Mouse (Mus musculus) cerebellum, adult 2 months (tissue): ENCODE measurements around the gene Gm21985. TPM values are rescaled to one million over a fixed set of nuclear protein-coding genes. Genes with fewer than 3 reads are reported as not detected.

ENCODE experiments used
- DNase-seq, 2 experiments: peaks; one replicate each; pipeline ENCODE4 v3.0.0; 2021
- H3K27ac ChIP-seq: fragments of 200-500 bp; 2 replicates; pipeline ENCODE4 v1.5.1; 2012; ENCODE audit warnings: low read length, control low read depth, inconsistent platforms; ENCODE audit not compliant: insufficient read depth
- H3K27me3 ChIP-seq: fragments of 200-500 bp; 2 replicates; pipeline ENCODE4 v1.6.1; 2012; ENCODE audit warnings: inconsistent platforms, mild to moderate bottlenecking, low read length, moderate library complexity; ENCODE audit not compliant: control insufficient read depth, insufficient read depth
- H3K4me1 ChIP-seq: fragments of 200-500 bp; 2 replicates; pipeline ENCODE4 v1.6.1; 2011; ENCODE audit warnings: low read length; ENCODE audit not compliant: control insufficient read depth, insufficient read depth
- H3K4me3 ChIP-seq: fragments of 200-500 bp; replicated peaks from 2 replicates; pipeline ENCODE3; 2011; ENCODE audit warnings: mild to moderate bottlenecking, low read depth, low read length, control low read depth; ENCODE audit not compliant: insufficient read depth
- CTCF ChIP-seq: fragments of 200-500 bp; IDR thresholded peaks from 2 replicates; pipeline ENCODE4 v1.5.1; 2011; ENCODE audit warnings: low read depth, mild to moderate bottlenecking, control low read depth, low read length, moderate library complexity, borderline replicate concordance; ENCODE audit not compliant: insufficient read depth
- POLR2A ChIP-seq: fragments of 200-500 bp; IDR thresholded peaks from 2 replicates; pipeline ENCODE4 v1.6.1; 2011; ENCODE audit warnings: low read length, control low read depth, borderline replicate concordance; ENCODE audit not compliant: insufficient read depth
- WGBS: fragments of 180-500 bp; shearing (Covaris S2); methylation state at CpG from one replicate; pipeline ENCODE4 v1.1.7; 2018; 5-methylcytosine and 5-hydroxymethylcytosine counted together
- polyA plus RNA-seq: library from polyadenylated mRNA; depleted of rRNA; stranded (reverse); fragments of >200 nt; gene quantifications from 2 replicates; pipeline ENCODE4 v1.2.3, GENCODE M21; 2012

Gm21985 gene
- polyA plus RNA-seq, 1 experiment = not detected

GRCm38 (mm10) chr2:112367222-112367621 is 101.1 kb downstream of the Gm21985 start:
- TF ChIP-seq CTCF = no peak
- TF ChIP-seq POLR2A = no peak
- peak overlapping the region; percentile 99 for H3K4me3 ChIP-seq
- no peak overlapping the region for H3K27ac ChIP-seq
- DNase-seq = no peak
- peaks cover 4% of the 10 kb centered on the region for H3K4me1 ChIP-seq
- H3K27me3 ChIP-seq = no peaks in the 10 kb centered on the region
- 15% methylated on average over 15 of the region's 15 CpGs for whole genome bisulfite sequencing

GRCm38 (mm10) chr2:112367726-112368673 is 101.9 kb downstream of the Gm21985 start, which contains the start of gene Emc4:
Emc4 (minus strand) TSS chr2:112368027.
- TF ChIP-seq CTCF = no peak
- peak; percentile 92; the same call in 1 of the 2 replicates for TF ChIP-seq POLR2A
- Histone ChIP-seq H3K4me3 (peak within 1 kb of the TSS; percentile 99), H3K27me3 (no peaks in the 10 kb centered on the region), H3K4me1 (peaks cover 4% of the 10 kb centered on the region), H3K27ac (peak within 1 kb of the TSS; percentile 71)
- 2% methylated on average over 46 of the region's 46 CpGs for WGBS
- DNase-seq = peak; percentile 93 to 95

DNA sequence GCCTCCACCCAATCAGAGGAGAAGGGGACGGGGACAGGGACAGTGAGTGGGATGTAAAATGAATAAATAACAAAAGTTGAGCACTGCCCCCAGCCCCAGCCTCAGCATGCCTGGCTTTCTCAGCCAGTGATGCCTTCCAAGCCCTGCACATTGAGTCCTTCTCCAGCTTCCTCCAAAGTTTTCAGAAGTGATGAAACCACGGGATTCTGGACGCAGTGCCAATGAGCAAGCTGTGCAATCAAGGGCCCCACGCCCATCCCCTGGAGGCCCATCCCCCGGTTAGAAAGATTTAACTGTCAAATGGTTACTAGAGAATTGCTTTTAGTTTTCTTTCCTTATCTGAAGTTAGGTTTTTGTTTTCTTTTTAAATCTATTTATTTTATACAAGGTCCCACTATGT is 103.8 kb downstream of the Gm21985 start:
- no peak overlapping the region for H3K27ac ChIP-seq
- WGBS = 17% methylated on average over 5 of the region's 5 CpGs
- no peak for TF ChIP-seq POLR2A
- no peak for TF ChIP-seq CTCF
- H3K27me3 ChIP-seq = no peaks in the 10 kb centered on the region
- no peak for DNase-seq
- peaks cover 4% of the 10 kb centered on the region for H3K4me1 ChIP-seq
- H3K4me3 ChIP-seq = no peak overlapping the region

DNA sequence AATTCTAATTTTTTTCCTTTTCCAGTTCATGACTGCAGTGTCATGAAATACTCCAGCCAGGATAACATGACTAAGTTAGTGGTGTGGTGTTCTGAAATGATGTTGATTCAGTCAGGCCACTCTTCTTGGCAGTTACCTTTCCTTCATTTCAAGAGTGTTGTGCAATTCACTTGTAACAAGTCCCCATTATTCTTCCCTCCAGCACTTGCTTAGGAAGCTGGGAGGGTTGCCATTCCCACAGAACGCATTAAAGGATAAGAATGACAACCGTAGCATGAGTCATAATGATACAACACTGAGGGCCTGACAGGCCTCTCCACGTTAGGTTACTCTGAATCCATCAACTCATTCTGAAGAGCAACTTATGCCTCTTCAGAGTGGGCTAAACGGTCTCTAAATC is 107.0 kb downstream of the Gm21985 start:
- no peak for DNase-seq
- TF ChIP-seq CTCF (no peak), POLR2A (no peak)
- no peaks in the 10 kb centered on the region for H3K4me1 ChIP-seq
- H3K4me3 ChIP-seq = no peak overlapping the region
- no peaks in the 10 kb centered on the region for H3K27me3 ChIP-seq
- H3K27ac ChIP-seq = no peak overlapping the region
- 8% methylated on average over 4 of the region's 4 CpGs for WGBS

DNA sequence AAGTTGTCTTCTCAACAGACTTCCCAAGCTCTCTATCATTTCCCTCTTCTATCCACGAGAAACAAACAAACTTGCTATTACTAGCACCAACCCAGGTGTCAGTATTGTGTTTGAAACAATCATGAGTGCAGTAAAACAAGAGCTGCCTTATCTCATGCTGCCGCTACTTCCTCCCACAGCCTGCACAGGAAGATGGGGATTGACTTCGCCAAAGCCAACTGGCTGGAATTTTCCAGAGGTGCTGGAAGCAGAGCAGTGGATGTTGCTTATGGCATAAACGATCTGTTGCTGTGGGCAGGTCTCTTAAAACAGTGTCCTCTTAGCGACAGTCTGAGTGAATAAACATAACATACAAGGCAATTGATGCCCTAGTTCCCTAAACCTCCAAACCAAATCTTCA is 108.5 kb downstream of the Gm21985 start:
- Histone ChIP-seq H3K27me3 (no peaks in the 10 kb centered on the region), H3K4me3 (no peak overlapping the region), H3K4me1 (no peaks in the 10 kb centered on the region), H3K27ac (no peak overlapping the region)
- DNase-seq = no peak
- TF ChIP-seq CTCF (no peak), POLR2A (no peak)
- WGBS = 61% methylated on average over 5 of the region's 5 CpGs

- H3K4me3 ChIP-seq = peak within 1 kb of the TSS; percentile 57
- peak; percentile 91 to 93 for DNase-seq
- H3K27me3 ChIP-seq = no peaks in the 10 kb centered on the region
- H3K4me1 ChIP-seq = no peaks in the 10 kb centered on the region; the same call in 1 of the 2 replicates
- peak; percentile 44; the same call in 1 of the 2 replicates for TF ChIP-seq POLR2A
- TF ChIP-seq CTCF = peak; percentile 91
- H3K27ac ChIP-seq = no peak within 1 kb of the TSS
- under 1% methylated on average over 72 of the region's 72 CpGs for WGBS
Observed at GRCm38 (mm10) chr2:112378973-112379898, 113.1 kb downstream of the Gm21985 start, which contains the start of gene Katnbl1. Katnbl1 (plus strand) TSS chr2:112379211.

DNA sequence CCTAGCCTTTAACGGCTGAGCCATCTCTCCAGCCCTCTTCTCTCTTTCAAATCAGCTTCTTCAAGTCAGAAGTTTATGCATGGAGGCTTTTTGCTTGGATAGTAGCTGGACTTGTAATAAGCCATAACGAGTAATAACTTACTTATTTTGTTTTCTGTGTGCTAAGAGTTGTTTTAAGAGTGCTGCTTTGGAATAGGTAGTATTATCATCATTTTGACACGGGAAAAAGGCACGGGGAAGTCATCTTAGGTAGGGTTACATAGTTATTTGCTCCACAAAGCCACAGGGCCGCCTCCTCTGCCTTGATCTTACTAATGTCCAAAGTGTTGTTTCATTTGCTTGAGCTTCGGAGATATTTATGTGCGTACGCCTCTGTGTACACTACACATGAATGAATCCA is 114.0 kb downstream of the Gm21985 start:
- no peak for DNase-seq
- Histone ChIP-seq H3K4me1 (no peaks in the 10 kb centered on the region; the same call in 1 of the 2 replicates), H3K4me3 (peak overlapping the region; percentile 22), H3K27ac (no peak overlapping the region), H3K27me3 (no peaks in the 10 kb centered on the region)
- TF ChIP-seq POLR2A (no peak), CTCF (no peak)
- WGBS = 25% methylated on average over 8 of the region's 8 CpGs
